Comparison of ENCODE assay signal across 8 mouse cellular contexts in the genomic region with DNA sequence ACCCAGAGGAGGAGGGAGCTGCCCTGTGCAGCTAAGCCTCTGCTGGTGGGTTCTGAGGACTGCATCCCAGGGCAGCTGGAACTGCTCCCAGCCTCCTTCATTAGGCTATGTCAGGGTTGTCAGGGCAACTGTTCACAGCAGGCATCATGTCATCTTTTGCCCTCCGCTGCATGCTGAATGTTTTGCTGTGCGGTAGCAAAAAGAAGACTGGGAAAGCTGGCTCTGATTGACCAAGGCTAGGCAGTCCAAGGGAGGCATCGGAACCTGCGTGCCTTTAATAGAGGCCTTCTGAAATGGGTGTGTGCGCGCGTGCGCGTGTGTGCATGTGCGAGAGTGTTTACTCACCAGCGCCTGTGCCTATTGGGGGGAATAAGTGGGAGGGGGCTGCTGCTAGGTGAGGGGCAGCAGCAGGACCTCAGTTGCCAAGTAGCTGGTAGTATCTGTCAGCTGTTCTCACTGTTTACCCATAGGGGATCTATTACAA. TPM values are rescaled to one million over a fixed set of nuclear protein-coding genes. Genes with fewer than 3 reads are reported as not detected.
DNase-seq lines count a peak whose midpoint lies in the region; ATAC-seq and TF ChIP-seq lines count a peak whose summit lies in the region.

No protein-coding gene starts in this region.

- 39% methylated on average over 11 of the region's 11 CpGs for WGBS in forebrain, embryonic 11.5 days
- 53% methylated on average over 11 of the region's 11 CpGs for WGBS in heart, embryonic 15.5 days
- 37% methylated on average over 11 of the region's 11 CpGs for WGBS in limb, embryonic 15.5 days
- WGBS in midbrain, embryonic 14.5 days: 14% methylated on average over 11 of the region's 11 CpGs

- H3K27me3 ChIP-seq in forebrain, embryonic 11.5 days (ENCODE audit: control insufficient read depth, insufficient read depth, low read length): no peaks in the 10 kb centered on the region
- H3K27me3 ChIP-seq in heart, embryonic 15.5 days: no peaks in the 10 kb centered on the region
- no peaks in the 10 kb centered on the region for H3K27me3 ChIP-seq in limb, embryonic 15.5 days
- no peaks in the 10 kb centered on the region; the same call in 1 of the 2 replicates for H3K27me3 ChIP-seq in midbrain, embryonic 14.5 days (ENCODE audit: control insufficient read depth, insufficient read depth, low read length)
- H3K27me3 ChIP-seq in testis, adult 2 months (ENCODE audit: control insufficient read depth, insufficient read depth, low read length): no peaks in the 10 kb centered on the region

- 0 out of 2 replicates have a peak overlapping the region, but pooled peaks have one; percentile 28 for H3K4me3 ChIP-seq in brown adipose tissue, adult 24 weeks (ENCODE audit: insufficient read depth, low read depth, low read length)
- peak overlapping the region; percentile 8; the same call in 1 of the 2 replicates for H3K4me3 ChIP-seq in forebrain, embryonic 11.5 days (ENCODE audit: low read depth, low read length)
- peak overlapping the region; percentile 38 for H3K4me3 ChIP-seq in heart, embryonic 15.5 days
- H3K4me3 ChIP-seq in limb, embryonic 15.5 days: peak overlapping the region; percentile 25
- peak overlapping the region; percentile 31 for H3K4me3 ChIP-seq in midbrain, embryonic 14.5 days (replicated peaks; ENCODE audit: low read depth, low read length)
- H3K4me3 ChIP-seq in testis, adult 2 months (ENCODE audit: control insufficient read depth, low read depth, low read length): no peak overlapping the region

- no peak overlapping the region for H3K27ac ChIP-seq in brown adipose tissue, adult 24 weeks (replicated peaks; ENCODE audit: low read depth, low read length)
- H3K27ac ChIP-seq in forebrain, embryonic 11.5 days (ENCODE audit: low read depth, low read length): no peak overlapping the region
- H3K27ac ChIP-seq in heart, embryonic 15.5 days: no peak overlapping the region; the same call in 1 of the 2 replicates
- H3K27ac ChIP-seq in limb, embryonic 15.5 days: 0 out of 2 replicates have a peak overlapping the region, but pooled peaks have one; percentile 55
- H3K27ac ChIP-seq in midbrain, embryonic 14.5 days (replicated peaks; ENCODE audit: low read depth, low read length): peak overlapping the region; percentile 65
- no peak overlapping the region for H3K27ac ChIP-seq in testis, adult 2 months (ENCODE audit: control insufficient read depth, insufficient read depth, low read depth, low read length)

- H3K9ac ChIP-seq in forebrain, embryonic 11.5 days (ENCODE audit: low read length): no peak overlapping the region
- H3K9ac ChIP-seq in heart, embryonic 15.5 days: 0 out of 2 replicates have a peak overlapping the region, but pooled peaks have one; percentile 28
- H3K9ac ChIP-seq in limb, embryonic 15.5 days: no peak overlapping the region
- peak overlapping the region; percentile 31 for H3K9ac ChIP-seq in midbrain, embryonic 14.5 days (replicated peaks; ENCODE audit: low read length)

- no peak for TF ChIP-seq POLR2A in testis, adult 2 months (IDR thresholded peaks at IDR 0.05; ENCODE audit: control insufficient read depth, low read depth, low read length)

- H3K4me2 ChIP-seq in forebrain, embryonic 11.5 days (ENCODE audit: low read depth, low read length, severe bottlenecking): peak overlapping the region; percentile 40
- H3K4me2 ChIP-seq in heart, embryonic 15.5 days: peak overlapping the region; percentile 62
- peak overlapping the region; percentile 45 for H3K4me2 ChIP-seq in limb, embryonic 15.5 days
- H3K4me2 ChIP-seq in midbrain, embryonic 14.5 days (ENCODE audit: low read length): peak overlapping the region; percentile 60

- TF ChIP-seq CTCF in testis, adult 2 months (IDR thresholded peaks at IDR 0.05; ENCODE audit: control insufficient read depth, insufficient read depth, insufficient replicate concordance, low read depth, low read length): peak; percentile 59; the same call in 1 of the 2 replicates

- no peaks in the 10 kb centered on the region for H3K4me1 ChIP-seq in brown adipose tissue, adult 24 weeks (ENCODE audit: control insufficient read depth, insufficient read depth, insufficient read length, low read length)
- peaks cover 5% of the 10 kb centered on the region; the same call in 1 of the 2 replicates for H3K4me1 ChIP-seq in forebrain, embryonic 11.5 days (replicated peaks; ENCODE audit: control insufficient read depth, insufficient read depth, low read length)
- peaks cover 10% of the 10 kb centered on the region for H3K4me1 ChIP-seq in heart, embryonic 15.5 days (replicated peaks)
- H3K4me1 ChIP-seq in limb, embryonic 15.5 days: peaks cover 19% of the 10 kb centered on the region
- H3K4me1 ChIP-seq in midbrain, embryonic 14.5 days (ENCODE audit: control insufficient read depth, insufficient read depth, low read length): peaks cover 10% of the 10 kb centered on the region
- peaks cover 5% of the 10 kb centered on the region for H3K4me1 ChIP-seq in testis, adult 2 months (ENCODE audit: control insufficient read depth, insufficient read depth, low read length)

- H3K9me3 ChIP-seq in forebrain, embryonic 11.5 days (ENCODE audit: control insufficient read depth, low read length): no peaks in the 10 kb centered on the region
- no peaks in the 10 kb centered on the region for H3K9me3 ChIP-seq in heart, embryonic 15.5 days (replicated peaks)
- no peaks in the 10 kb centered on the region for H3K9me3 ChIP-seq in limb, embryonic 15.5 days
- no peaks in the 10 kb centered on the region for H3K9me3 ChIP-seq in midbrain, embryonic 14.5 days (ENCODE audit: control insufficient read depth, low read length)

- peak; percentile 96 for ATAC-seq in forebrain, embryonic 11.5 days (replicated peaks; ENCODE audit: low FRiP score)
- peak; percentile 87 for ATAC-seq in heart, embryonic 15.5 days (replicated peaks; ENCODE audit: insufficient number of reproducible peaks, insufficient read depth, low FRiP score, low read depth)
- peak; percentile 79 for ATAC-seq in limb, embryonic 15.5 days (ENCODE audit: insufficient number of reproducible peaks, low FRiP score, low TSS enrichment, low read depth)
- ATAC-seq in midbrain, embryonic 14.5 days (ENCODE audit: low FRiP score, low TSS enrichment): peak; percentile 95

- DNase-seq in 416B (ENCODE audit: low read depth): peak; percentile 32
- peak; percentile 89 for DNase-seq in forebrain, embryonic 11.5 days (ENCODE audit: low spot score)
- peak; percentile 85 for DNase-seq in kidney, postnatal 10 days
- DNase-seq in midbrain, embryonic 14.5 days: peak; percentile 89

- no peaks in the 10 kb centered on the region for H3K36me3 ChIP-seq in forebrain, embryonic 11.5 days (ENCODE audit: control insufficient read depth, insufficient read depth, low read length)
- H3K36me3 ChIP-seq in heart, embryonic 15.5 days: no peaks in the 10 kb centered on the region
- H3K36me3 ChIP-seq in limb, embryonic 15.5 days: no peaks in the 10 kb centered on the region
- H3K36me3 ChIP-seq in midbrain, embryonic 14.5 days (ENCODE audit: control insufficient read depth, insufficient read depth, low read length): no peaks in the 10 kb centered on the region
- H3K36me3 ChIP-seq in testis, adult 2 months (ENCODE audit: control insufficient read depth, insufficient read depth, low read length): no peaks in the 10 kb centered on the region

RNA-seq across cellular contexts. Expression of a gene that starts 22.4 kb away (rescaled TPM):
- polyA plus RNA-seq in brown adipose tissue, adult 24 weeks (2012; ENCODE audit: insufficient read depth, insufficient read length, missing spikeins): 3.6 and 4.5 TPM in 2 replicates
- polyA plus RNA-seq in forebrain, embryonic 11.5 days (2014; fragmentation: Nextera tagmentation; extraction: Ambion mirVana): 8.0 and 8.2 TPM in 2 replicates
- 6.4 and 7.2 TPM in 2 replicates for polyA plus RNA-seq in heart, embryonic 15.5 days (2015; fragmentation: Nextera tagmentation; extraction: Ambion mirVana)
- 12.3 and 13.2 TPM in 2 replicates for polyA plus RNA-seq in limb, embryonic 15.5 days (2015; fragmentation: Nextera tagmentation; extraction: Ambion mirVana)
- polyA plus RNA-seq in midbrain, embryonic 14.5 days (2014; fragmentation: Nextera tagmentation; extraction: Ambion mirVana): 5.2 and 5.3 TPM in 2 replicates
- polyA plus RNA-seq in testis, adult 2 months (2012; rRNA removed): 82.2 and 92.8 TPM in 2 replicates

Comparison
In these comparisons a context has a peak if more than half of its experiments do, and no peak if none do; other contexts are left out.
1. DNase-seq: peak in every context shown above with its lines; median percentile 89 in forebrain, embryonic 11.5 days; 89 in midbrain, embryonic 14.5 days; 85 in kidney, postnatal 10 days; 32 in 416B.
2. H3K27ac ChIP-seq: peak in limb, embryonic 15.5 days (single experiment) and midbrain, embryonic 14.5 days (single experiment); none in brown adipose tissue, adult 24 weeks (single experiment), forebrain, embryonic 11.5 days (single experiment), heart, embryonic 15.5 days (single experiment) and testis, adult 2 months (single experiment).
3. H3K9ac ChIP-seq: peak in heart, embryonic 15.5 days (single experiment) and midbrain, embryonic 14.5 days (single experiment); none in forebrain, embryonic 11.5 days (single experiment) and limb, embryonic 15.5 days (single experiment).
4. Peak in every context shown above with its lines, with median percentiles within 50 percentile points of each other: ATAC-seq and H3K4me2 ChIP-seq.